Mouse (Mus musculus): ENCODE measurements around the gene Hexb. TPM values are rescaled to one million over a fixed set of nuclear protein-coding genes. Genes with fewer than 3 reads are reported as not detected.
A peak's percentile ranks its signal among the peaks of the same experiment; 100 is the strongest.

Hexb gene
- polyA plus RNA-seq, 1 experiment = 35.7 TPM

DNA sequence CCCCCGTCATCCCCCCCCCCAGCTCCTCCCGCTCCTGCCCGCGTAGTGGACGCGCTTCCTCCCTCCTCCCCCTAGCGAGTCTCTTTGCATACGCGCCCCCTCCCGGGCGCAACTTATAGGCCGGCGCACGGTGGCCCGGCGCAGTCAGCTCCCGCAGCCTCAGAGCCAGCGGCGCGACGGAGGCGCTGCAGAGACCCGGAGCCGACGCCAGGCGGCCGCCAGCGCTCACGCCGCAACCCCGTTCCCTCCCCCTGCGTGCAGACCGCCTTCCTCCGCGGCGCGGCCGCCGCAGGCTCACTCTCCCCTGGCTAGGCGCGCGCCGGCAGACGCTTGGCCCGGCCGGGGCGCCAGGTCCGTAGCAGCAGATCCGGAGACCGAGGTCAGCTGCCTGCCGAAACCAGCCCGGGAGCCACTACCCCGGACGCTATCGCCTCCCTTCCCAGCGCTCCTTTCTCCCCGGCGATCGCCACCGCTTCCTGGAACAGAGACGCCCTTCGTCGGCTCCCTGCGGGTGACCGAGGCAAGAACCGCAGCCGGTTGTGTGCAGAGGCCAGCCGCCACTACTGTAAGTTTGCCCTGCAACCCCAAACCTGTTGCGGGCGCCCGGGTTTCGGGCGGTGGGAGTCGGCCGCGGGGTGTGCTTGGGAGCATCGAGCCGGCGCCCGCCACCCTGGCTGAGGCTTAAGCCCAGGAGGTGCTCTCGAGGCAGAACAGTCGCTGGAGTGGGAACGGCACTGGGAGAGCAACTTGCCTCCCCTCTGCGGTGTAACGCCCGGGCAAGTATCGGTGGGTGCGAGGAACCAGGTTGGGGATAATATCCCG is 43.0 kb upstream of the Hexb start, which contains the start of gene Enc1:
TSS of gene Enc1 (plus strand) at position 141 of the 822 bp plus-strand sequence.
- under 1% methylated on average over 89 of the region's 89 CpGs for WGBS
- Histone ChIP-seq H3K4me3 (replicated peaks; ENCODE audit: control insufficient read depth, low read depth, low read length) (peak within 1 kb of the TSS; percentile 65), H3K27ac (ENCODE audit: control insufficient read depth, insufficient read depth, low read depth, low read length, poor library complexity) (peak within 1 kb of the TSS; percentile 88), H3K4me1 (ENCODE audit: control insufficient read depth, insufficient read depth, low read length) (peaks cover 3% of the 10 kb centered on the region; the same call in 1 of the 2 replicates)
- TF ChIP-seq CTCF (IDR thresholded peaks at IDR 0.05; ENCODE audit: control insufficient read depth, insufficient read depth, low read length) = peak; percentile 40; the same call in 1 of the 2 replicates
- peak; percentile 85; the same call in 1 of the 2 replicates for TF ChIP-seq POLR2A (IDR thresholded peaks at IDR 0.05; ENCODE audit: borderline replicate concordance, control insufficient read depth, low read depth, low read length)

DNA sequence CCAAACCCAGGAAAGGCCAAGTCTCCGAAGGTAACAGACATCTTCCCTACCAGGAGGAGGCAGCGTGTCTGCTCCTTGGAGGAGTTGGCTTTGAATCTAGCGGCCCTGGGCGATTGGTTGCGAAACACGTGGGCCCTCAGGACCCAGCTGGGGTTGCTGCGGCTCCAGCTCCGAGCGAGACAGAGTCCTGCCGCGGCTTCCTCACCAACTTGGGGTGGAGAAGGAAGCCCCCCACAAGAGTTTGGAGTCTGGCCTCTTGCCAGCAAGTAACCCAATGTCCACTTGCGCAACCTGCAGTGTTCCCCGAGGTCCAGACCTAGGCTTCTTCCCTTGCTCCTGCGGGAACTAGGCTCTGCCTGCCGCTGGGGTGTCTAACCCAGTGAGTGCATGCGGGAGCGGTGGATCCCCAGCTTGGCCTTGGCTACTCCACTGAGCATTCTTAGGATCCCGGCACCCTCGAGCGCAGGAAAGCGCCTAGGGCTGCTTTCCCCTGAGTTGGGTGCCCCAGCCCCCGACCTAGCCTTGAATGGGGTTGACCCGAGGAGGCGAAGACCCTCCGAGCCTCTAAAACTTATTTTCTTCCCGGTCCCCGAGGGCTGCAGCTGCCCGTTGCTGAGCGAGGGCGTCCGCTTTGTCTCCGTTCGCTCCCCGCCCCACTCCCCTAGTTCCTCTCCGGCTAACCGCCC is 42.3 kb upstream of the Hexb start:
- Histone ChIP-seq H3K4me1 (ENCODE audit: control insufficient read depth, insufficient read depth, low read length) (peaks cover 3% of the 10 kb centered on the region; the same call in 1 of the 2 replicates), H3K27ac (ENCODE audit: control insufficient read depth, insufficient read depth, low read depth, low read length, poor library complexity) (peak overlapping the region; percentile 88), H3K4me3 (replicated peaks; ENCODE audit: control insufficient read depth, low read depth, low read length) (peak overlapping the region; percentile 65)
- WGBS = under 1% methylated on average over 36 of the region's 36 CpGs
- TF ChIP-seq POLR2A (IDR thresholded peaks at IDR 0.05; ENCODE audit: borderline replicate concordance, control insufficient read depth, low read depth, low read length) (peak; percentile 42; the same call in 1 of the 2 replicates), CTCF (IDR thresholded peaks at IDR 0.05; ENCODE audit: control insufficient read depth, insufficient read depth, low read length) (peak; percentile 24; the same call in 1 of the 2 replicates)

DNA sequence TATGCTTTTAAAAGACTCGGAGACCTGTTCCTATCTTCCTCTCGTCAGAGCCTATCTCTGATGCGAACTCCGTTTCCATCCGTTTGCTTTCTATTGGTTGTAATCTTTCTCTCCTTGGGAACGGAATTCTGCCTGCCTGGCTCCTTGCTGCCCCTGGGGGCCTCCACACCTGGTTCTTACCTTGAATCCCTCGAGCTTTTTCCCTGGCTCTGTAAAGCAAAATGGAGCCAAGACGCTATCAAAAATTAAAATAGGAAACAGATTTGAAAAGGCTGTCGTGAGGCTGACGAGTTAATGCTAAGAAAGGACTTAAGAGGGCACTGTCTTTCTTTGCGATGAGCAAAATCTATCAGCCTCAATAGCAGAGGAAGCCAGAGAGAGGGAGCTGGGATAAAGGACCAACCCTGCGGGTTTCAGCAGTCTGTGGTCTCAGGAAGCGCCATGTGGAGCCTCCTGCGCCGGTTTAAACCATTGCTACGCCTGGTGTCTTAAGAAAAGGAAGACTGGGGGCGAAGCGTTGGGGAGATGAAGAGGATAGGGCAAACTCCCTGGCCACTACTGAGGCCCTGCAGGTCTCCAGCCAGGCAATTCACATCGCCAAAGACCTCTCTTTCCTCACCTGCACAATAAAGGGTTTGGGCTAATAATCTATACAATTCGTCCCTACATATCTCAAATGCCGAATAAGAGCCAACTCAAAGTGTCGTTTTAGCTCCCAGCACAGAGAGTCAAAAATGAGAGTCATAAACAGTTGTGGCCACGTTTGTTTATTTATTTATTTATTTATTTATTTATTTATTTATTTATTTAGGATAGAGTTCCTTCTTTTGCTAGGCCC is 41.4 kb upstream of the Hexb start:
- Histone ChIP-seq H3K27ac (ENCODE audit: control insufficient read depth, insufficient read depth, low read depth, low read length, poor library complexity) (no peak overlapping the region), H3K4me1 (ENCODE audit: control insufficient read depth, insufficient read depth, low read length) (peaks cover 3% of the 10 kb centered on the region; the same call in 1 of the 2 replicates)
- 7% methylated on average over 23 of the region's 23 CpGs for WGBS

DNA sequence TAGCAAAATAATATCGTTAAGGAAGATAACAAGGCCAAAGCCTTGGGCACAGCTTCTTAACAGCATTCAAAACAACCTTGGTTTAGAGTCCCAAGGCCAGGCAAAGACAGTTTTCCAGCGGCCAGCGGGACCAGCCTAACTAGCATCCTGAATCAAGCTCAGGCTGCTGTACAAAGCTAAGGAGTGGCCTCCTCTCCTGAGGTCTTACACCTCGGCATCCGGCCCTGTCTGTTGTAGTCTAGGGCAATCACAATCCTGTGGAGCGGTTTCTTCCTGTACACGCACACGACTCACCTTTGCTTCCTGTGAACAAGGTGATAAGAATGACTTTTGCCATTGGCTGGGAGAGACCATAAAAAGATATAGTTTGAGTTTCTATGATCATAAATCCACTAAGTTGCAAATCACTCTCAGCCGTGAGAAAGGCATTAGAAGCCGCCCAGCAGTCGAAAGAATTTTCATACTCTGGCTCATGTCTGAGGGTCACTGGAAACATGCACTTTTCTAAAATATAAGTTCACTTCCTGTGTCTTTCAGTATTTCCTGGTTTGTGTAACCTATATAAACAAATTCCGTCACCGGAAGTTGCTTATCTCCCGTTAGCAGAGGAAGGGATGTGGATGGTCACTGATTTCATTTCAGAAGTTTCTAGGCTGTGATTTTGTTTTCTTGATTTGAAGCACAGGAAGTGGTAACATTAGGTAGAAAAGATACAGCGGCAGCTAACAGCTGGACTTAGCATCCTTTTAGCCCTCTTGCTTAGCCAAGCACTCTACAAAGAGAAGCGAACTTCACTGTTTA is 40.2 kb upstream of the Hexb start:
- no peak overlapping the region for H3K27ac ChIP-seq (ENCODE audit: control insufficient read depth, insufficient read depth, low read depth, low read length, poor library complexity)
- H3K4me1 ChIP-seq (ENCODE audit: control insufficient read depth, insufficient read depth, low read length) = peaks cover 3% of the 10 kb centered on the region; the same call in 1 of the 2 replicates
- 52% methylated on average over 16 of the region's 16 CpGs for WGBS
- TF ChIP-seq POLR2A (IDR thresholded peaks at IDR 0.05; ENCODE audit: borderline replicate concordance, control insufficient read depth, low read depth, low read length) (no peak), CTCF (IDR thresholded peaks at IDR 0.05; ENCODE audit: control insufficient read depth, insufficient read depth, low read length) (no peak)
- H3K4me3 ChIP-seq (replicated peaks; ENCODE audit: control insufficient read depth, low read depth, low read length) = no peak overlapping the region

More for the DNA sequence above, 41.4 kb upstream of the Hexb start:
- H3K4me3 ChIP-seq (replicated peaks; ENCODE audit: control insufficient read depth, low read depth, low read length) = no peak overlapping the region
- no peak for TF ChIP-seq CTCF (IDR thresholded peaks at IDR 0.05; ENCODE audit: control insufficient read depth, insufficient read depth, low read length)
- no peak for TF ChIP-seq POLR2A (IDR thresholded peaks at IDR 0.05; ENCODE audit: borderline replicate concordance, control insufficient read depth, low read depth, low read length)

DNA sequence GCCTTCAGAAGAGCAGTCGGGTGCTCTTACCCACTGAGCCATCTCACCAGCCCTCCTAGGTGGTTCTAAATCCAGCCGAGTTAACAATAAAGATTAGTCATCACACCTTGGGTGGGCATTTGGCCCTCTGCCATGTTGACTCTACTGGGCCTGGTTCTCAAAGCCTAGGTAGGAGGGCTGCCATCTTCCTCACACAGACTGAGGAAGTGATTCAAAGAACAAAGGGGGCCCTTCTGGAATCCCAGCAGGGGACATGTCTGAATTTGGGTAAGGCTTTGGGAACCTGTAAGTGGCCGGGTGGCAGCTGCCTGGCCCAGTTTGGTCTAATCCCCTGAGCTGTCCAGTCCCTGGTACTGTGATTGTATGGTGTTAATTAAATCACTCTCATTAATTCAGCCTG is 39.5 kb upstream of the Hexb start:
- WGBS = 76% methylated on average over 3 of the region's 3 CpGs
- Histone ChIP-seq H3K4me3 (replicated peaks; ENCODE audit: control insufficient read depth, low read depth, low read length) (no peak overlapping the region), H3K4me1 (ENCODE audit: control insufficient read depth, insufficient read depth, low read length) (peaks cover 3% of the 10 kb centered on the region; the same call in 1 of the 2 replicates), H3K27ac (ENCODE audit: control insufficient read depth, insufficient read depth, low read depth, low read length, poor library complexity) (no peak overlapping the region)
- TF ChIP-seq CTCF (IDR thresholded peaks at IDR 0.05; ENCODE audit: control insufficient read depth, insufficient read depth, low read length) = no peak
- no peak for TF ChIP-seq POLR2A (IDR thresholded peaks at IDR 0.05; ENCODE audit: borderline replicate concordance, control insufficient read depth, low read depth, low read length)

DNA sequence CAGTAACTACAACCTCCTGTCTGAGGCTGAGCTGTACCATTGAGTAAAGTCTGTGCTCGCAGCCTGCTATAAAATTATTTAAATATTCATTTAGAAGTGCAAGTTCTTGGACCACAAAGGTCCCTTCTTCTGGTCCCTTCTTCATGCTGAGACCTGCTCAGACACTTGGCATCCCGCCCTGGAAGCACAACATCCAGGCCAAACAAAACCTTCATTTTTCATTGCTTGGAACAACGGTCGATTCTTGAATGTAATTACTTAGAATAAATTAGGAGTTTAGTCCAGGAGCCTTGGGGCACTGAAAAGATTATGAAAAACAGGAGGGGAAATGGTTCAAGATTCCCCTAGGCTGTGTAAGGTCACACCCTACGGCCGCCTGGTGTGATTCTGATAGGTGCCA is 37.8 kb upstream of the Hexb start:
- Histone ChIP-seq H3K4me1 (ENCODE audit: control insufficient read depth, insufficient read depth, low read length) (no peaks in the 10 kb centered on the region), H3K4me3 (replicated peaks; ENCODE audit: control insufficient read depth, low read depth, low read length) (no peak overlapping the region), H3K27ac (ENCODE audit: control insufficient read depth, insufficient read depth, low read depth, low read length, poor library complexity) (no peak overlapping the region)
- 73% methylated on average over 6 of the region's 6 CpGs for WGBS
- TF ChIP-seq POLR2A (IDR thresholded peaks at IDR 0.05; ENCODE audit: borderline replicate concordance, control insufficient read depth, low read depth, low read length) (no peak), CTCF (IDR thresholded peaks at IDR 0.05; ENCODE audit: control insufficient read depth, insufficient read depth, low read length) (no peak)

DNA sequence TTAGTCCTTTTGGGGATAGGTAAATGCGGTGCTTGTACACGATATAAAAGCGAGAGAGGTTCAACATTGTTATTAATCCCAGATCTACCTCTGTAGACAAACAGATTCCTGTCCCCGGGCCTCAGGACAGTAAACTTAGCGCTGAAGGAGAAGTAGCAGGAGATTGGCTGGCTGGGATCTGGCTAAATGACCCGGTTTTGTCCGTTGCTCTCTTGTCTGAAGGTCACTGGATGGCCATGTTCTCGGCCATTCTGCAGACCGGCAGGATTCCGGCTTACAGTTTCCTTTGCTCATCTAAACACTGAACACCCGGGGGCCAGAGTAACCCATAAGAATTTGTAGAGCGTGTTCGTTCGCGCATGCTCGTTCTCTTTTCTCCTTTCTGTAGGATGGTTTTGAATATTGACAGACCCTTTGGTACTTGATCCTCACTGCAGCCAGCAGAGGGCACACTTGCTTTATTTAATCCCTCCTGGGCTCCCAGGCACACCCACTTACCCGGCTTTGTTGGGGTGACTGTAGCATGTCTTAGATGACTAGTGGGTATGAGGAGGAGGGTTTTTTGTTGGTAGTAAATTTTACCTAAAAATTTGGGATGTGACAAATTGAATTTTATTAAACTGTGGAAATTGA is 36.7 kb upstream of the Hexb start:
- H3K27ac ChIP-seq (ENCODE audit: control insufficient read depth, insufficient read depth, low read depth, low read length, poor library complexity) = no peak overlapping the region
- WGBS = 19% methylated on average over 17 of the region's 17 CpGs
- no peak overlapping the region for H3K4me3 ChIP-seq (replicated peaks; ENCODE audit: control insufficient read depth, low read depth, low read length)
- TF ChIP-seq POLR2A (IDR thresholded peaks at IDR 0.05; ENCODE audit: borderline replicate concordance, control insufficient read depth, low read depth, low read length) = no peak
- peak; percentile 70 for TF ChIP-seq CTCF (IDR thresholded peaks at IDR 0.05; ENCODE audit: control insufficient read depth, insufficient read depth, low read length)
- H3K4me1 ChIP-seq (ENCODE audit: control insufficient read depth, insufficient read depth, low read length) = no peaks in the 10 kb centered on the region

Measured in bone marrow, adult 2 months (tissue).